ENCODE assay signal across 8 mouse cellular contexts in genomic region chr11:88999723-89000526, GRCm38 (mm10). TPM values are rescaled to one million over a fixed set of nuclear protein-coding genes. Genes with fewer than 3 reads are reported as not detected.
DNase-seq lines count a peak whose midpoint lies in the region; ATAC-seq and TF ChIP-seq lines count a peak whose summit lies in the region.

No protein-coding gene starts in this region.

- no peak for TF ChIP-seq CTCF in layer of hippocampus, adult 2 months (conservative IDR thresholded peaks at IDR 0.05)
- TF ChIP-seq CTCF in heart, postnatal 0 days (IDR thresholded peaks at IDR 0.05; ENCODE audit: low read depth) = no peak

- H3K4me1 ChIP-seq in heart, postnatal 0 days (ENCODE audit: control insufficient read depth, insufficient read depth) = peaks cover 40% of the 10 kb centered on the region
- H3K4me1 ChIP-seq in limb, embryonic 15.5 days = peaks cover 13% of the 10 kb centered on the region; the same call in 1 of the 2 replicates
- peaks cover 2% of the 10 kb centered on the region; the same call in 1 of the 2 replicates for H3K4me1 ChIP-seq in stomach, embryonic 14.5 days (ENCODE audit: control insufficient read depth, insufficient read depth, low read length)

- peak overlapping the region; percentile 78 for H3K4me2 ChIP-seq in heart, postnatal 0 days (ENCODE audit: low read depth, low read length)
- peak overlapping the region; percentile 69 for H3K4me2 ChIP-seq in limb, embryonic 15.5 days
- peak overlapping the region; percentile 66 for H3K4me2 ChIP-seq in stomach, embryonic 14.5 days (replicated peaks; ENCODE audit: low read depth, low read length)

- H3K27ac ChIP-seq in layer of hippocampus, adult 2 months = peak overlapping the region; percentile 58
- H3K27ac ChIP-seq in heart, postnatal 0 days (ENCODE audit: low read depth) = peak overlapping the region; percentile 86
- H3K27ac ChIP-seq in limb, embryonic 15.5 days = 0 out of 2 replicates have a peak overlapping the region, but pooled peaks have one; percentile 23
- H3K27ac ChIP-seq in stomach, embryonic 14.5 days (ENCODE audit: low read length) = peak overlapping the region; percentile 58; the same call in 1 of the 2 replicates

- 12% methylated on average over 33 of the region's 33 CpGs for WGBS in heart, postnatal 0 days
- 31% methylated on average over 33 of the region's 33 CpGs for WGBS in limb, embryonic 15.5 days
- 23% methylated on average over 33 of the region's 33 CpGs for WGBS in stomach, embryonic 14.5 days

- peak overlapping the region; percentile 50 for H3K4me3 ChIP-seq in layer of hippocampus, adult 2 months
- peak overlapping the region; percentile 88 for H3K4me3 ChIP-seq in heart, postnatal 0 days (ENCODE audit: low read depth, low read length)
- peak overlapping the region; percentile 53 for H3K4me3 ChIP-seq in limb, embryonic 15.5 days
- H3K4me3 ChIP-seq in stomach, embryonic 14.5 days (ENCODE audit: low read depth, low read length) = peak overlapping the region; percentile 63

- no peaks in the 10 kb centered on the region; the same call in 1 of the 2 replicates for H3K36me3 ChIP-seq in heart, postnatal 0 days (replicated peaks; ENCODE audit: control insufficient read depth, insufficient read depth, low read length)
- H3K36me3 ChIP-seq in limb, embryonic 15.5 days = no peaks in the 10 kb centered on the region
- H3K36me3 ChIP-seq in stomach, embryonic 14.5 days (ENCODE audit: control insufficient read depth, insufficient read depth, low read length) = no peaks in the 10 kb centered on the region

- peak; percentile 19 for ATAC-seq in heart, postnatal 0 days (ENCODE audit: insufficient read depth, low read depth)
- ATAC-seq in limb, embryonic 15.5 days (ENCODE audit: insufficient number of reproducible peaks, low FRiP score, low TSS enrichment, low read depth) = no peak
- ATAC-seq in stomach, embryonic 14.5 days (ENCODE audit: insufficient number of reproducible peaks, insufficient read depth, low FRiP score, low read depth) = no peak

- no peaks in the 10 kb centered on the region for H3K27me3 ChIP-seq in heart, postnatal 0 days (ENCODE audit: control insufficient read depth, insufficient read depth, low read length)
- peaks cover 19% of the 10 kb centered on the region for H3K27me3 ChIP-seq in limb, embryonic 15.5 days
- H3K27me3 ChIP-seq in stomach, embryonic 14.5 days (ENCODE audit: control insufficient read depth, insufficient read depth, low read length) = no peaks in the 10 kb centered on the region

- DNase-seq in layer of hippocampus, adult 2 months (ENCODE audit: low spot score in 2 of 2) = no peak
- no peak for DNase-seq in layer of hippocampus, postnatal 25 days (ENCODE audit: extremely low spot score in 1 of 2, low spot score in 1 of 2)
- DNase-seq in NIH3T3 (ENCODE audit: low read depth) = peak; percentile 47
- no peak for DNase-seq in heart, postnatal 0 days (ENCODE audit: low spot score)
- no peak for DNase-seq in urinary bladder, adult 2 months (ENCODE audit: low spot score)
- DNase-seq in right cerebral cortex, postnatal 10 days (ENCODE audit: low spot score in 2 of 2) = no peak

- H3K9ac ChIP-seq in heart, postnatal 0 days (replicated peaks; ENCODE audit: low read depth, low read length) = peak overlapping the region; percentile 91
- peak overlapping the region; percentile 31 for H3K9ac ChIP-seq in limb, embryonic 15.5 days
- H3K9ac ChIP-seq in stomach, embryonic 14.5 days (replicated peaks; ENCODE audit: low read depth, low read length) = peak overlapping the region; percentile 64

- no peak for TF ChIP-seq EP300 in heart, postnatal 0 days (IDR thresholded peaks at IDR 0.05; ENCODE audit: low read depth)

- no peaks in the 10 kb centered on the region for H3K9me3 ChIP-seq in heart, postnatal 0 days (replicated peaks; ENCODE audit: control insufficient read depth, low read length)
- H3K9me3 ChIP-seq in limb, embryonic 15.5 days = no peaks in the 10 kb centered on the region
- no peaks in the 10 kb centered on the region for H3K9me3 ChIP-seq in stomach, embryonic 14.5 days (ENCODE audit: control insufficient read depth, low read depth, low read length)

RNA-seq across cellular contexts. Expression of gene Trim25, which starts 0.7 kb away (rescaled TPM):
- total RNA-seq in layer of hippocampus, adult 2 months (2021) = 1 to 10 TPM; 4.8 to 4.9 TPM
- 1 to 10 TPM; 3.5 to 4.1 TPM for total RNA-seq in layer of hippocampus, postnatal 25 days (2021)
- total RNA-seq in heart, postnatal 0 days (2014; rRNA removed; ENCODE audit: low replicate concordance) = 7.8 and 10.5 TPM in 2 replicates
- 14.5 and 16.1 TPM in 2 replicates for polyA plus RNA-seq in heart, postnatal 0 days (2015; fragmentation: Nextera tagmentation; extraction: Ambion mirVana)
- 12.0 and 12.6 TPM in 2 replicates for polyA plus RNA-seq in limb, embryonic 15.5 days (2015; fragmentation: Nextera tagmentation; extraction: Ambion mirVana)
- 22.2 and 22.9 TPM in 2 replicates for polyA plus RNA-seq in stomach, embryonic 14.5 days (2014; fragmentation: Nextera tagmentation; extraction: Ambion mirVana)
- 12.9 and 18.2 TPM in 2 replicates for polyA plus RNA-seq in urinary bladder, adult 2 months (2012; rRNA removed)

RNA-seq across cellular contexts. Expression of gene Coil, which starts 29.9 kb away (rescaled TPM):
- total RNA-seq in layer of hippocampus, adult 2 months (2021) = 10 to 100 TPM; 20.9 to 21.7 TPM
- 10 to 100 TPM; 19.5 to 20.0 TPM for total RNA-seq in layer of hippocampus, postnatal 25 days (2021)
- total RNA-seq in heart, postnatal 0 days (2014; rRNA removed; ENCODE audit: low replicate concordance) = 5.3 and 8.5 TPM in 2 replicates
- 4.6 and 5.3 TPM in 2 replicates for polyA plus RNA-seq in heart, postnatal 0 days (2015; fragmentation: Nextera tagmentation; extraction: Ambion mirVana)
- polyA plus RNA-seq in limb, embryonic 15.5 days (2015; fragmentation: Nextera tagmentation; extraction: Ambion mirVana) = 15.6 TPM in 2 replicates
- polyA plus RNA-seq in stomach, embryonic 14.5 days (2014; fragmentation: Nextera tagmentation; extraction: Ambion mirVana) = 11.2 TPM in 2 replicates
- 9.7 and 10.9 TPM in 2 replicates for polyA plus RNA-seq in urinary bladder, adult 2 months (2012; rRNA removed)

RNA-seq across cellular contexts. Expression of gene Elobl, which starts 33.2 kb away (rescaled TPM):
- total RNA-seq in layer of hippocampus, adult 2 months (2021) = not detected
- not detected for total RNA-seq in layer of hippocampus, postnatal 25 days (2021)
- total RNA-seq in heart, postnatal 0 days (2014; rRNA removed; ENCODE audit: low replicate concordance) = not detected in 2 replicates
- polyA plus RNA-seq in heart, postnatal 0 days (2015; fragmentation: Nextera tagmentation; extraction: Ambion mirVana) = not detected in 2 replicates
- polyA plus RNA-seq in limb, embryonic 15.5 days (2015; fragmentation: Nextera tagmentation; extraction: Ambion mirVana) = not detected in 2 replicates
- not detected in 2 replicates for polyA plus RNA-seq in stomach, embryonic 14.5 days (2014; fragmentation: Nextera tagmentation; extraction: Ambion mirVana)
- not detected in 2 replicates for polyA plus RNA-seq in urinary bladder, adult 2 months (2012; rRNA removed)

RNA-seq across cellular contexts. Expression of gene Scpep1, which starts 44.7 kb away (rescaled TPM):
- 10 to 100 TPM; 13.2 to 13.9 TPM for total RNA-seq in layer of hippocampus, adult 2 months (2021)
- 10 to 100 TPM; 13.7 to 15.7 TPM for total RNA-seq in layer of hippocampus, postnatal 25 days (2021)
- total RNA-seq in heart, postnatal 0 days (2014; rRNA removed; ENCODE audit: low replicate concordance) = 36.0 and 44.6 TPM in 2 replicates
- 36.9 and 41.4 TPM in 2 replicates for polyA plus RNA-seq in heart, postnatal 0 days (2015; fragmentation: Nextera tagmentation; extraction: Ambion mirVana)
- polyA plus RNA-seq in limb, embryonic 15.5 days (2015; fragmentation: Nextera tagmentation; extraction: Ambion mirVana) = 116 and 125 TPM in 2 replicates
- 73.5 and 78.3 TPM in 2 replicates for polyA plus RNA-seq in stomach, embryonic 14.5 days (2014; fragmentation: Nextera tagmentation; extraction: Ambion mirVana)
- polyA plus RNA-seq in urinary bladder, adult 2 months (2012; rRNA removed) = 94.2 and 94.3 TPM in 2 replicates

Comparison
In these comparisons a context has a peak if more than half of its experiments do, and no peak if none do; other contexts are left out.
1. H3K27ac ChIP-seq: peak in every context shown above with its lines; median percentile 86 in heart, postnatal 0 days; 58 in layer of hippocampus, adult 2 months; 58 in stomach, embryonic 14.5 days; 23 in limb, embryonic 15.5 days.
2. H3K9ac ChIP-seq: peak in every context shown above with its lines; median percentile 91 in heart, postnatal 0 days; 64 in stomach, embryonic 14.5 days; 31 in limb, embryonic 15.5 days.